In genomic region chr11:116318719-116319659, GRCm38 (mm10) we compare ENCODE assay signal across 8 mouse cellular contexts. TPM values are rescaled to one million over a fixed set of nuclear protein-coding genes. Genes with fewer than 3 reads are reported as not detected.
DNase-seq lines count a peak whose midpoint lies in the region; ATAC-seq lines count a peak whose summit lies in the region.

No protein-coding gene starts in this region.

- peak; percentile 94 for DNase-seq in Muller cell, postnatal 12 days (ENCODE audit: inconsistent ontology term)
- DNase-seq in cerebellum, adult 9-10 months, result peak; percentile 80
- peak; percentile 94 to 96 for DNase-seq in layer of hippocampus, postnatal 10 days (ENCODE audit: low spot score in 2 of 2)
- peak; percentile 92 for DNase-seq in lung, postnatal 10 days
- DNase-seq in ovary, postnatal 14 days (ENCODE audit: low spot score), result peak; percentile 94
- peak; percentile 92 for DNase-seq in thymus, postnatal 14 days

- WGBS in hindbrain, embryonic 12.5 days, result 1% methylated on average over 41 of the region's 41 CpGs

- H3K27me3 ChIP-seq in hindbrain, embryonic 12.5 days, result 0 out of 2 replicates have a peak, but pooled peaks cover 8% of the 10 kb centered on the region

- peak overlapping the region; percentile 34 for H3K4me3 ChIP-seq in hindbrain, embryonic 12.5 days

- ATAC-seq in frontal cortex, adult (ENCODE audit: low TSS enrichment), result peak; percentile 85
- peak; percentile 77 for ATAC-seq in hindbrain, embryonic 12.5 days (ENCODE audit: low FRiP score)

- peak overlapping the region; percentile 80 for H3K4me2 ChIP-seq in hindbrain, embryonic 12.5 days (replicated peaks)

- peaks cover 14% of the 10 kb centered on the region; the same call in 1 of the 2 replicates for H3K4me1 ChIP-seq in hindbrain, embryonic 12.5 days

- no peaks in the 10 kb centered on the region for H3K36me3 ChIP-seq in hindbrain, embryonic 12.5 days

- H3K9me3 ChIP-seq in hindbrain, embryonic 12.5 days (replicated peaks), result no peaks in the 10 kb centered on the region

- no peak overlapping the region for H3K27ac ChIP-seq in hindbrain, embryonic 12.5 days

- H3K9ac ChIP-seq in hindbrain, embryonic 12.5 days, result peak overlapping the region; percentile 62

RNA-seq across cellular contexts. Expression of gene Exoc7, which starts 12.0 kb away (rescaled TPM):
- 82.8 and 89.1 TPM in 2 replicates for polyA plus RNA-seq in hindbrain, embryonic 12.5 days (2016; fragmentation: Nextera tagmentation; extraction: Ambion mirVana)
- total RNA-seq in layer of hippocampus, postnatal 10 days (2021), result 10 to 100 TPM; 84.6 to 97.9 TPM

RNA-seq across cellular contexts. Expression of gene Foxj1, which starts 16.2 kb away (rescaled TPM):
- 27.2 and 28.2 TPM in 2 replicates for polyA plus RNA-seq in hindbrain, embryonic 12.5 days (2016; fragmentation: Nextera tagmentation; extraction: Ambion mirVana)
- 10 to 100 TPM in 1 of 2 experiments, 1 to 10 TPM in 1; 9.5 to 10.4 TPM for total RNA-seq in layer of hippocampus, postnatal 10 days (2021)

RNA-seq across cellular contexts. Expression of gene Galr2, which starts 38.2 kb away (rescaled TPM):
- 0.53 and 0.56 TPM in 2 replicates for polyA plus RNA-seq in hindbrain, embryonic 12.5 days (2016; fragmentation: Nextera tagmentation; extraction: Ambion mirVana)
- not detected for total RNA-seq in layer of hippocampus, postnatal 10 days (2021)

RNA-seq across cellular contexts. Expression of gene Srp68, which starts 45.0 kb away (rescaled TPM):
- polyA plus RNA-seq in hindbrain, embryonic 12.5 days (2016; fragmentation: Nextera tagmentation; extraction: Ambion mirVana), result 85.2 and 88.0 TPM in 2 replicates
- total RNA-seq in layer of hippocampus, postnatal 10 days (2021), result 10 to 100 TPM; 50.5 to 51.9 TPM
